ENCODE assay signal across 8 mouse cellular contexts in genomic region chr12:86891454-86891785, GRCm38 (mm10). TPM values are rescaled to one million over a fixed set of nuclear protein-coding genes. Genes with fewer than 3 reads are reported as not detected.
DNase-seq lines count a peak whose midpoint lies in the region; ATAC-seq and TF ChIP-seq lines count a peak whose summit lies in the region.

No protein-coding gene starts in this region.

- H3K36me3 ChIP-seq in intestine, embryonic 16.5 days (ENCODE audit: control insufficient read depth, insufficient read depth, low read length), result no peaks in the 10 kb centered on the region

- no peak for ATAC-seq in intestine, embryonic 16.5 days

- peaks cover 15% of the 10 kb centered on the region for H3K4me1 ChIP-seq in cortical plate, adult 2 months (ENCODE audit: control insufficient read depth, insufficient read depth, low read length)
- peaks cover 82% of the 10 kb centered on the region for H3K4me1 ChIP-seq in intestine, embryonic 16.5 days (ENCODE audit: control insufficient read depth, insufficient read depth, low read length)

- no peak for TF ChIP-seq CTCF in left cerebral cortex, adult 2 months (IDR thresholded peaks at IDR 0.05)
- TF ChIP-seq CTCF in cortical plate, adult 2 months (IDR thresholded peaks at IDR 0.05; ENCODE audit: extremely low read depth, insufficient read depth, low read length), result no peak

- no peak for TF ChIP-seq POLR2A in cortical plate, adult 2 months (IDR thresholded peaks at IDR 0.05; ENCODE audit: extremely low read depth, insufficient read depth, low read length)

- peak overlapping the region; percentile 76 for H3K4me2 ChIP-seq in intestine, embryonic 16.5 days (ENCODE audit: low read depth, low read length)

- H3K27me3 ChIP-seq in intestine, embryonic 16.5 days (replicated peaks; ENCODE audit: control insufficient read depth, insufficient read depth, low read length), result no peaks in the 10 kb centered on the region

- intact Hi-C loops in left cerebral cortex, adult 2 months (cut with DNase I), result no loop called here
- intact Hi-C loops in left cerebral cortex, postnatal 14 days (cut with DNase I), result no loop called here

- H3K4me3 ChIP-seq in left cerebral cortex, adult 2 months, result peak overlapping the region; percentile 52
- H3K4me3 ChIP-seq in cortical plate, adult 2 months (ENCODE audit: insufficient read depth, low read length), result peak overlapping the region; percentile 38; the same call in 1 of the 2 replicates
- peak overlapping the region; percentile 45 for H3K4me3 ChIP-seq in intestine, embryonic 16.5 days (ENCODE audit: low read length)

- 30% methylated on average over 11 of the region's 11 CpGs for WGBS in intestine, embryonic 16.5 days

- no peak for DNase-seq in left cerebral cortex, adult 2 months (ENCODE audit: extremely low spot score in 1 of 2, low spot score in 2 of 2)
- DNase-seq in left cerebral cortex, adult 8-10 months (ENCODE audit: low spot score in 2 of 2), result no peak
- DNase-seq in naive thymus-derived CD4-positive, alpha-beta T cell, adult 2 months (ENCODE audit: low read depth), result peak; percentile 78
- no peak for DNase-seq in left cerebral cortex, postnatal 14 days (ENCODE audit: low spot score in 2 of 2)
- no peak for DNase-seq in layer of hippocampus, adult 9-11 months
- no peak for DNase-seq in B cell, adult 2 months

- H3K27ac ChIP-seq in left cerebral cortex, adult 2 months, result peak overlapping the region; percentile 98
- peak overlapping the region; percentile 68 for H3K27ac ChIP-seq in cortical plate, adult 2 months (ENCODE audit: insufficient read depth, low read length)
- peak overlapping the region; percentile 97 for H3K27ac ChIP-seq in intestine, embryonic 16.5 days (ENCODE audit: low read length)

- no peaks in the 10 kb centered on the region for H3K9me3 ChIP-seq in intestine, embryonic 16.5 days (ENCODE audit: control insufficient read depth, low read length)

- peak overlapping the region; percentile 68 for H3K9ac ChIP-seq in intestine, embryonic 16.5 days (ENCODE audit: low read depth, low read length)

RNA-seq across cellular contexts. Expression of gene Irf2bpl, which starts 6.8 kb away (rescaled TPM):
- 10 to 100 TPM; 74.3 to 80.8 TPM for total RNA-seq in left cerebral cortex, adult 2 months (2021)
- total RNA-seq in left cerebral cortex, adult 8-10 months (2022), result 10 to 100 TPM; 60.7 to 74.9 (median 68.5) TPM
- 35.7 and 37.1 TPM in 2 replicates for polyA plus RNA-seq in cortical plate, adult 2 months (2012; rRNA removed)
- 8.2 and 10.9 TPM in 2 replicates for polyA plus RNA-seq in intestine, embryonic 16.5 days (2015; fragmentation: Nextera tagmentation; extraction: Ambion mirVana)
- total RNA-seq in left cerebral cortex, postnatal 14 days (2021), result 10 to 100 TPM; 74.0 to 78.2 TPM

RNA-seq across cellular contexts. Expression of gene Cipc, which starts 55.4 kb away (rescaled TPM):
- total RNA-seq in left cerebral cortex, adult 2 months (2021), result 10 to 100 TPM; 79.8 to 91.6 TPM
- 100 to 1,000 TPM in 1 of 4 experiments, 10 to 100 TPM in 3; 95.7 to 109 (median 99.4) TPM for total RNA-seq in left cerebral cortex, adult 8-10 months (2022)
- polyA plus RNA-seq in cortical plate, adult 2 months (2012; rRNA removed), result 83.7 and 84.4 TPM in 2 replicates
- polyA plus RNA-seq in intestine, embryonic 16.5 days (2015; fragmentation: Nextera tagmentation; extraction: Ambion mirVana), result 7.9 and 9.5 TPM in 2 replicates
- 10 to 100 TPM; 71.2 to 72.2 TPM for total RNA-seq in left cerebral cortex, postnatal 14 days (2021)
